Mouse (Mus musculus) hindlimb bud, embryonic 11.5 days (tissue): ENCODE results near the gene Pard6a.
A peak's percentile ranks its signal among the peaks of the same experiment; 100 is the strongest.

Source experiments
- DNase-seq: peaks from one replicate; pipeline ENCODE4 v3.0.0-alpha.2; 2012; ENCODE audit warnings: low read depth, low spot score; ENCODE audit errors: extremely low spot score

The Pard6a gene

GRCm38 (mm10) chr8:105700966-105701824, at the start of gene Pard6a, which contains the start of gene Acd:
Gene Pard6a (plus strand): TSS chr8:105701148.
Gene Acd (minus strand): TSS chr8:105701102.
- DNase-seq, result peak; percentile 90

GRCm38 (mm10) chr8:105657641-105658040, 43.3 kb upstream of the Pard6a start:
- DNase-seq, result no peak

- no peak for DNase-seq
These were observed 39.8 kb upstream of the Pard6a start for GRCm38 (mm10) chr8:105661167-105661566.

GRCm38 (mm10) chr8:105677891-105678290, 23.1 kb upstream of the Pard6a start:
- no peak for DNase-seq

- no peak for DNase-seq
These were observed 15.6 kb upstream of the Pard6a start for GRCm38 (mm10) chr8:105685325-105685724.

- DNase-seq, result no peak
These were observed 15.1 kb upstream of the Pard6a start, which contains the start of gene Carmil2 for GRCm38 (mm10) chr8:105685796-105686308. Gene Carmil2 (plus strand): TSS chr8:105686274.

GRCm38 (mm10) chr8:105686551-105686950, 14.4 kb upstream of the Pard6a start:
- no peak for DNase-seq

GRCm38 (mm10) chr8:105687512-105687911, 13.4 kb upstream of the Pard6a start:
- no peak for DNase-seq

GRCm38 (mm10) chr8:105688242-105688752, 12.7 kb upstream of the Pard6a start:
- no peak for DNase-seq

- no peak for DNase-seq
These were observed 11.5 kb upstream of the Pard6a start for GRCm38 (mm10) chr8:105689256-105689982.

- no peak for DNase-seq
These were observed 11.0 kb upstream of the Pard6a start for GRCm38 (mm10) chr8:105689983-105690360.

- DNase-seq, result no peak
These were observed 10.0 kb upstream of the Pard6a start for GRCm38 (mm10) chr8:105690978-105691377.

- no peak for DNase-seq
These were observed 8.3 kb upstream of the Pard6a start for GRCm38 (mm10) chr8:105692449-105693182.

GRCm38 (mm10) chr8:105693648-105694047, 7.3 kb upstream of the Pard6a start:
- DNase-seq, result no peak

GRCm38 (mm10) chr8:105694051-105694799, 6.7 kb upstream of the Pard6a start:
- no peak for DNase-seq

- DNase-seq, result no peak
These were observed 5.7 kb upstream of the Pard6a start for GRCm38 (mm10) chr8:105695080-105695780.

GRCm38 (mm10) chr8:105697196-105697780, 3.7 kb upstream of the Pard6a start:
- DNase-seq, result no peak

GRCm38 (mm10) chr8:105698734-105699133, 2.2 kb upstream of the Pard6a start:
- no peak for DNase-seq
